Mouse (Mus musculus) CH12.LX (cell line): ENCODE measurements at regions not wholly inside any gene's neighbourhood (a gene's known extent, or its start where the extent isn't known, plus 50 kb on each side); places are given as distances from the start of the nearest gene placed in this dataset.

ENCODE experiments used
- DNase-seq: peaks from one replicate; pipeline ENCODE4 v3.0.0-alpha.2; 2013; ENCODE audit errors: extremely low read depth
- H3K27ac ChIP-seq: 2 replicates; pipeline ENCODE4 v1.5.1; 2012; ENCODE audit warnings: low read depth, mild to moderate bottlenecking, control low read depth, moderate library complexity; ENCODE audit not compliant: insufficient read depth
- H3K27me3 ChIP-seq: replicated peaks from 2 replicates; pipeline ENCODE3; 2012; ENCODE audit warnings: inconsistent platforms
- H3K36me3 ChIP-seq, 2 experiments: replicated peaks in 1 of 2; 2 replicates each; pipeline versions ENCODE3 to v1.6.1; 2012; ENCODE audit warnings: inconsistent platforms in 1 of 2, low read length in 1 of 2, mild to moderate bottlenecking in 1 of 2, mixed read lengths in 1 of 2, moderate library complexity in 1 of 2; ENCODE audit not compliant: control insufficient read depth in 1 of 2, insufficient read depth in 1 of 2
- H3K4me1 ChIP-seq, 2 experiments: 2 replicates each; pipeline ENCODE4 v1.6.1; 2012; ENCODE audit warnings: inconsistent platforms in 1 of 2, moderate library complexity in 1 of 2; ENCODE audit not compliant: insufficient read depth in 2 of 2, control insufficient read depth in 1 of 2
- H3K4me2 ChIP-seq: 2 replicates; pipeline ENCODE4 v1.6.1; 2012; ENCODE audit warnings: low read depth, mild to moderate bottlenecking, control low read depth; ENCODE audit not compliant: poor library complexity, insufficient read depth, severe bottlenecking
- H3K4me3 ChIP-seq, 3 experiments: fragments of 150-350 bp in 1 of 3; sonication (generic) in 1 of 3; replicated peaks in 1 of 3; 2 replicates each; pipeline versions ENCODE3 to v1.5.1; 2011 to 2012; ENCODE audit warnings: low read depth in 2 of 3, low read length in 2 of 3, mild to moderate bottlenecking in 2 of 3, moderate library complexity in 2 of 3, control low read depth in 1 of 3, improper control_type of control experiment in 1 of 3, inconsistent platforms in 1 of 3, mixed read lengths in 1 of 3; ENCODE audit not compliant: poor library complexity in 1 of 3
- H3K79me2 ChIP-seq: replicated peaks from 2 replicates; pipeline ENCODE4 v1.6.1; 2012; ENCODE audit warnings: mild to moderate bottlenecking, moderate library complexity; ENCODE audit not compliant: control insufficient read depth, poor library complexity, insufficient read depth, severe bottlenecking; ENCODE audit errors: extremely low read depth
- H3K9ac ChIP-seq: 2 replicates; pipeline ENCODE4 v1.6.1; 2012; ENCODE audit warnings: low read depth, mild to moderate bottlenecking, control low read depth, moderate library complexity; ENCODE audit not compliant: insufficient read depth
- H3K9me3 ChIP-seq: replicated peaks from 2 replicates; pipeline ENCODE3; 2012; ENCODE audit warnings: low read length, inconsistent platforms, mixed read lengths
- BHLHE40 ChIP-seq: IDR thresholded peaks from 2 replicates; pipeline ENCODE4 v1.6.1; 2011; ENCODE audit warnings: mild to moderate bottlenecking, low read depth, low read length, improper control_type of control experiment
- CHD1 ChIP-seq: IDR thresholded peaks from 2 replicates; pipeline ENCODE4 v1.6.1; 2012; ENCODE audit warnings: low read depth, low read length, improper control_type of control experiment, inconsistent platforms
- CHD2 ChIP-seq: IDR thresholded peaks from 2 replicates; pipeline ENCODE4 v1.6.1; 2011; ENCODE audit warnings: low read length, improper control_type of control experiment
- CTCF ChIP-seq, 2 experiments: IDR thresholded peaks in 1 of 2; conservative IDR thresholded peaks in 1 of 2; 2 replicates each; pipeline ENCODE4 v1.5.1; 2011 to 2012; ENCODE audit warnings: low read depth in 2 of 2, low read length in 2 of 2, improper control_type of control experiment in 1 of 2, inconsistent platforms in 1 of 2, mild to moderate bottlenecking in 1 of 2, moderate library complexity in 1 of 2
- E2F4 ChIP-seq: IDR thresholded peaks from 2 replicates; pipeline ENCODE4 v1.6.1; 2011; ENCODE audit warnings: low read depth, low read length, improper control_type of control experiment; ENCODE audit not compliant: insufficient replicate concordance
- ELF1 ChIP-seq: IDR thresholded peaks from 2 replicates; pipeline ENCODE4 v1.6.1; 2014; ENCODE audit warnings: low read depth, mild to moderate bottlenecking, inconsistent platforms, low read length, improper control_type of control experiment
- EP300 ChIP-seq: IDR thresholded peaks from 2 replicates; pipeline ENCODE4 v1.6.1; 2011; ENCODE audit warnings: low read length, improper control_type of control experiment
- ETS1 ChIP-seq: conservative IDR thresholded peaks from 2 replicates; pipeline ENCODE4 v1.6.1; 2012; ENCODE audit warnings: low read depth, mild to moderate bottlenecking, inconsistent platforms, low read length, improper control_type of control experiment, moderate library complexity
- IRF4 ChIP-seq: IDR thresholded peaks from 2 replicates; pipeline ENCODE4 v1.6.1; 2014; ENCODE audit warnings: low read depth, mild to moderate bottlenecking, inconsistent platforms, low read length, improper control_type of control experiment
- MAFK ChIP-seq: IDR thresholded peaks from 2 replicates; pipeline ENCODE4 v1.6.1; 2011; ENCODE audit warnings: low read length, improper control_type of control experiment; ENCODE audit not compliant: insufficient replicate concordance
- MAZ ChIP-seq: IDR thresholded peaks from 2 replicates; pipeline ENCODE4 v1.6.1; 2012; ENCODE audit warnings: low read depth, mild to moderate bottlenecking, inconsistent platforms, low read length, improper control_type of control experiment, moderate library complexity
- MEF2A ChIP-seq: IDR thresholded peaks from 2 replicates; pipeline ENCODE4 v1.6.1; 2014; ENCODE audit warnings: low read depth, mild to moderate bottlenecking, inconsistent platforms, low read length, improper control_type of control experiment, borderline replicate concordance
- MXI1 ChIP-seq: IDR thresholded peaks from 2 replicates; pipeline ENCODE4 v1.6.1; 2011; ENCODE audit warnings: mild to moderate bottlenecking, low read depth, low read length, improper control_type of control experiment
- NELFE ChIP-seq: IDR thresholded peaks from 2 replicates; pipeline ENCODE4 v1.6.1; 2011; ENCODE audit warnings: low read depth, low read length, improper control_type of control experiment
- NRF1 ChIP-seq: IDR thresholded peaks from 2 replicates; pipeline ENCODE4 v1.6.1; 2014; ENCODE audit warnings: low read depth, mild to moderate bottlenecking, inconsistent platforms, low read length, improper control_type of control experiment, moderate library complexity
- POLR2A ChIP-seq: IDR thresholded peaks from 2 replicates; pipeline ENCODE4 v1.6.1; 2011; ENCODE audit warnings: low read depth, mild to moderate bottlenecking, improper control_type of control experiment, low read length
- POLR2AphosphoS2 ChIP-seq: IDR thresholded peaks from 2 replicates; pipeline ENCODE4 v1.6.1; 2011; ENCODE audit warnings: low read depth, low read length, improper control_type of control experiment
- RAD21 ChIP-seq: IDR thresholded peaks from 2 replicates; pipeline ENCODE4 v1.6.1; 2011; ENCODE audit warnings: low read depth, mild to moderate bottlenecking, low read length, improper control_type of control experiment, moderate library complexity
- SIN3A ChIP-seq: IDR thresholded peaks from 2 replicates; pipeline ENCODE4 v1.6.1; 2012; ENCODE audit warnings: low read length, improper control_type of control experiment, inconsistent platforms
- SMC3 ChIP-seq: IDR thresholded peaks from 2 replicates; pipeline ENCODE4 v1.6.1; 2011; ENCODE audit warnings: low read depth, low read length, improper control_type of control experiment
- TBP ChIP-seq: conservative IDR thresholded peaks from 2 replicates; pipeline ENCODE4 v1.6.1; 2011; ENCODE audit warnings: low read depth, low read length, improper control_type of control experiment
- TCF12 ChIP-seq: IDR thresholded peaks from 2 replicates; pipeline ENCODE4 v1.6.1; 2014; ENCODE audit warnings: low read depth, mild to moderate bottlenecking, inconsistent platforms, low read length, improper control_type of control experiment
- USF1 ChIP-seq: IDR thresholded peaks from 2 replicates; pipeline ENCODE4 v1.6.1; 2014; ENCODE audit warnings: low read depth, mild to moderate bottlenecking, inconsistent platforms, low read length, improper control_type of control experiment
- ZC3H11A ChIP-seq: IDR thresholded peaks from 2 replicates; pipeline ENCODE4 v1.6.1; 2012; ENCODE audit warnings: low read depth, mild to moderate bottlenecking, inconsistent platforms, low read length, improper control_type of control experiment
- ZKSCAN1 ChIP-seq: IDR thresholded peaks from 2 replicates; pipeline ENCODE4 v1.6.1; 2012; ENCODE audit warnings: low read depth, inconsistent platforms, low read length, improper control_type of control experiment, borderline replicate concordance
- ZMIZ1 ChIP-seq: IDR thresholded peaks from 2 replicates; pipeline ENCODE4 v1.6.1; 2012; ENCODE audit warnings: low read depth, mild to moderate bottlenecking, inconsistent platforms, low read length, improper control_type of control experiment
- ZNF384 ChIP-seq: IDR thresholded peaks from 2 replicates; pipeline ENCODE4 v1.6.1; 2012; ENCODE audit warnings: low read depth, low read length, improper control_type of control experiment, inconsistent platforms
- dilution Hi-C: fragments of 300-500 bp; cut with MboI; formaldehyde crosslinking; loops from 2 replicates; pipeline ENCODE4 v1.14.3; 2020; ENCODE audit warnings: low sequenced_read_pairs; ENCODE audit not compliant: extremely low pct_unique_long_range_greater_than_20kb, extremely low pct_ligation_motif_present
- in situ Hi-C: fragments of 300-500 bp; cut with MboI; formaldehyde crosslinking; loops from 3 replicates; pipeline ENCODE4 v1.14.3; 2019; ENCODE audit warnings: low sequenced_read_pairs, low pct_ligation_motif_present, low pct_unique_long_range_greater_than_20kb, mixed read lengths

DNA sequence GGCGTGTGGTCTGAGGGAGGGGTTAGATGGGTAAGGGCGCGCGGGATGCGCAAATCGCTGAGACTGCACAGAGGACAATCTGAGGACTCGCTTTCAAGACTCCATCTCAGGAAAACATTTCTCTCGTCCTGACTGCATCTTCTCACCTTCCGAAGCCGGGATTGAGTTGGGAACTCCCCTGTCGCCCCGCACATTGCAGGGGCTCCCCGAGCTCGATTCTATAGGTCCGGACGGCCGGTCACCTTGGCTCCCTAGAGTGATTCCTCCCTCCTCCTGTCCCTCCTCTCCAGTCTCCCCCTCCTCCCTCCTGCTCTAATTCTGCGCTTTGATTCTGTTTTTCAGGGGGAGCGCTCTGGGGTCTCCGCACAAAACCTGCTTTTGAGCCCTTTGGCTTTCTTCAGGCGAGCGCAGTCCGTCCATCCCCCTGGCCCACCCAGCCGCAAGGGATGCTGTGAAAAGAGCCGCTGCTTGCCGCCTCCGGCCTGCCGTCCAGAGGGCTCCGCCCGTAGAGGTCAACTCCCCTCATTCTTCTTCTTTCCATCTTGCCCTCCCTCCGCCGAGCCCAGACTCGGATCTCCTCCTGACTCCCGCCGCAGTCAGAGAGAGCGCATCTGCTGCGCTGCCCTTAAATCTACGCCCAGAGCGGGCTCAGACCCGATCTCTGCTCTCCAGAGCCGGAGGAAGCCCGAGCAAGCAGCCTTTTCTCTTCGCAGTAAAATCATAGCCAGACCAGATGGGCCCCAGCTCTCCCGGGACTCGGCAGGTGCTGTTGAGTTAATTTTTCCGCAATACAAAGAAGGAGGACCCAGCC lies 153.8 kb upstream of the Cypt12 start:
- dilution Hi-C loops = no loop called here
- Histone ChIP-seq H3K4me2 (no peak overlapping the region), H3K27me3 (no peaks in the 10 kb centered on the region), H3K79me2 (no peaks in the 10 kb centered on the region), H3K4me3 (no peak overlapping the region), H3K27ac (no peak overlapping the region), H3K4me1 (no peaks in the 10 kb centered on the region), H3K9ac (no peak overlapping the region), H3K36me3 (no peaks in the 10 kb centered on the region), H3K9me3 (peaks cover 48% of the 10 kb centered on the region)
- in situ Hi-C loops = no loop called here
- no peak for DNase-seq
- TF ChIP-seq IRF4 (no peak), ETS1 (no peak), RAD21 (no peak), ZMIZ1 (no peak), ZNF384 (no peak), ZC3H11A (no peak), POLR2AphosphoS2 (no peak), USF1 (no peak), SIN3A (no peak), TBP (no peak), EP300 (no peak), CTCF (conservative IDR thresholded peaks at IDR 0.05 in 1 of 2, IDR thresholded peaks at IDR 0.05 in 1 of 2; ENCODE audit: low read depth in 2 of 2, low read length in 2 of 2) (no peak), TCF12 (no peak)

DNA sequence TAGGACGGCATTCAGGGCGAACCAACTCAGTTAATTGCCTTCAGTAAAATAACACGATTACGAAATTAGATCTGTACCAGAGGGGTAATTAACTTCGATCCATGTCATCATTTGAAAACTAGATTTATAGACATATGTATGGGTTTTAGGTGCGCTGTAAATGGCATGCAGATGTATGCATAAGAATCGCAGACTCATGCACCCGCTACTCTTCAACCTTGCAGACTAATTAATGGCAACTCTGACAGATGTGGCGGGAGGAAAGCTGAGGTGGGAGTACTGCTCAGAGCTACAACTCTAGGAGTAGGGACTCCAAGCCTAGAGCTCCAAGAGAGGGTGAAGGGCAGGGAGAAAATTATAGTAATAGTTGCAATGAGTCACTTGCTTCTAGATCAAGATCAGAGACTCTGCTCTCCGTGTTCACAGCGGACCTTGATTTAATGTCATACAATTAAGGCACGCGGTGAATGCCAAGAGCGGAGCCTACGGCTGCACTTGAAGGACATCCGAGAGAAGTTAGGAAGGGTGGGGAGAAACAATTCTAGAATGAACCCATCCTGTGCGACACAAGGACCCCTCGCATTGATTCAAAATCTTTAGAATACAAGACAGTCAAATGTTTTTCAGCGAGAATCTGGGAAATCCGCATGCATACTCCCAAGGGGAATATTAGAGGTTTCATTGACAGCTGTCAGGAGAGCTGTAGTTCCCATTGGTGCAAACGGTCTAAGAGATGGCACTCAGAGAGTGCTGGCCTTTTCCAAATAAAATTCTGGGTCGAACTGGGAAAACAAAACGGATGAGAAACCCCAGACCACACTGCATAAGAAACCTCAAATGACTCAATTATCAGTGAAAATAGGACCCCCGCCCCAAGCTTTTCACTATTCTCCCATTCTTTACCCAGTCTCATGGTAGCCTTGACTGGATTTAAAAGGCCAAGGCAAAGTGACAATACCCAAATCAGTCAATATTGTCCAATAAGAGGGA lies 152.6 kb upstream of the Cypt12 start:
- H3K9ac ChIP-seq = no peak overlapping the region
- TF ChIP-seq MXI1 = no peak
- no peak for TF ChIP-seq BHLHE40
- TF ChIP-seq NELFE = no peak
- TF ChIP-seq ZMIZ1 = no peak
- TF ChIP-seq CHD2 = no peak
- no peak for TF ChIP-seq MAZ
- no peak for TF ChIP-seq SMC3
- no peak for TF ChIP-seq POLR2A
- TF ChIP-seq NRF1 = no peak
- no peak for TF ChIP-seq ZKSCAN1
- TF ChIP-seq ELF1 = no peak
- TF ChIP-seq TBP = no peak
- no peak for TF ChIP-seq TCF12
- no peak for TF ChIP-seq E2F4
- TF ChIP-seq MAFK = no peak
- no peak for TF ChIP-seq RAD21
- TF ChIP-seq CTCF (conservative IDR thresholded peaks at IDR 0.05 in 1 of 2, IDR thresholded peaks at IDR 0.05 in 1 of 2; ENCODE audit: low read depth in 2 of 2, low read length in 2 of 2) = no peak
- TF ChIP-seq CHD1 = no peak
- no peak for TF ChIP-seq MEF2A
- TF ChIP-seq ZC3H11A = no peak
- H3K9me3 ChIP-seq = peaks cover 44% of the 10 kb centered on the region
- H3K4me2 ChIP-seq = no peak overlapping the region
- dilution Hi-C loops = no loop called here
- in situ Hi-C loops = no loop called here
- H3K4me3 ChIP-seq = no peak overlapping the region
- H3K79me2 ChIP-seq = no peaks in the 10 kb centered on the region
- H3K36me3 ChIP-seq = no peaks in the 10 kb centered on the region
- H3K27me3 ChIP-seq = no peaks in the 10 kb centered on the region
- DNase-seq = no peak
- no peak overlapping the region for H3K27ac ChIP-seq
- H3K4me1 ChIP-seq = no peaks in the 10 kb centered on the region
